Mouse (Mus musculus) brain, adult 10 weeks (tissue): ENCODE measurements around the gene Plch1. TPM values are rescaled to one million over a fixed set of nuclear protein-coding genes. Genes with fewer than 3 reads are reported as not detected.

ENCODE experiments used
- polyA plus RNA-seq: library from polyadenylated mRNA; stranded (reverse); fragments of 350-450 nt; fragmentation: Illumina TruSeq; extraction: RNeasy Lipid Tissue Mini Kit (QIAGEN cat#74804); gene quantifications from one replicate; pipeline ENCODE4 v1.2.3, GENCODE M21; 2015; ENCODE audit warnings: low read depth, low replicate concordance

Plch1 gene
- 8.3 TPM for polyA plus RNA-seq

DNA sequence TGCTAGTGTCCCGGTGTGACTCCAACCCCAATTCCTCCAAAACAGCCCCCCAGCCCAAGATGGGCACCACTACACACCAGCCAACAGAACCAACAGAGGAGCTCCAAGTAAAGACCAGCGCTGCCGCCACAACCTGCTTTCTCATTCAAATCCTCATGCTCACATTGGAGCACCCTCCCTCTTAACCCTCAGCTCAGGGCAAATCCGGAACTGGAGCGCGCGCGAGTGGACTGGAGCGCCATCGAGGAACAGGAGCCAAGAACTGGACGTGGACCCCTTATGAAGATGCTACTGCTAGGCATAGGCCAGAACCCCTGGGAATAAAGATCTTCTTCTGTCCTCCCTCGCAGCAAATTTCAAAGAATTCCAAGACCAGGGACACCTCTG lies at the start of gene Plch1:
TSS of gene Plch1 (minus strand) at position 164 of the 387 bp plus-strand sequence.

GRCm38 (mm10) chr3:63928878-63929859 lies 29.9 kb upstream of the Plch1 start, which contains the start of gene E130311K13Rik:
TSS of gene E130311K13Rik (minus strand) at chr3:63929472.

Other genes with a start within 250 kb of the Plch1 start
- gene E130311K13Rik, start 30.0 kb upstream of the Plch1 start, polyA plus RNA-seq = 10.8 TPM
- 31.1 TPM for gene Slc33a1, start 65.3 kb upstream of the Plch1 start, polyA plus RNA-seq
- gene Gmps, start 76.6 kb upstream of the Plch1 start, polyA plus RNA-seq = 21.5 TPM
- 0.25 TPM for gene Vmn2r1, start 182.1 kb upstream of the Plch1 start, polyA plus RNA-seq
- not detected for gene Vmn2r2, start 242.5 kb upstream of the Plch1 start, polyA plus RNA-seq